Mouse (Mus musculus) liver, postnatal 0 days (tissue): ENCODE measurements around the gene Art5. TPM values are rescaled to one million over a fixed set of nuclear protein-coding genes. Genes with fewer than 3 reads are reported as not detected.

Experiments used
- ATAC-seq: fragments of 200-750 bp; cut with Nextera tagmentation; 2 replicates; pipeline ENCODE4 v1.8.0; 2017; ENCODE audit warnings: mild to moderate bottlenecking, moderate library complexity
- DNase-seq: peaks from one replicate; pipeline ENCODE4 v3.0.0-alpha.2; 2016
- H3K27ac ChIP-seq: fragments of 300-500 bp; sonication (generic); 2 replicates; pipeline ENCODE4 v1.5.1; 2014; ENCODE audit warnings: antibody characterized with exemption, moderate library complexity, mild to moderate bottlenecking, low read depth
- H3K27me3 ChIP-seq: fragments of 300-500 bp; sonication (generic); 2 replicates; pipeline ENCODE4 v1.6.1; 2014; ENCODE audit warnings: low read length, control low read depth, mixed read lengths; ENCODE audit not compliant: insufficient read depth
- H3K36me3 ChIP-seq: fragments of 300-500 bp; sonication (generic); replicated peaks from 2 replicates; pipeline ENCODE4 v1.6.1; 2014; ENCODE audit warnings: mild to moderate bottlenecking, control low read depth, low read length, moderate library complexity, mixed read lengths; ENCODE audit not compliant: insufficient read depth
- H3K4me1 ChIP-seq: fragments of 300-500 bp; sonication (generic); 2 replicates; pipeline ENCODE4 v1.6.1; 2014; ENCODE audit warnings: antibody characterized with exemption, mild to moderate bottlenecking, control low read depth; ENCODE audit not compliant: insufficient read depth
- H3K4me2 ChIP-seq: fragments of 300-500 bp; sonication (generic); 2 replicates; pipeline ENCODE4 v1.6.1; 2014; ENCODE audit warnings: low read depth, mild to moderate bottlenecking, low read length, moderate library complexity, mixed read lengths
- H3K4me3 ChIP-seq: fragments of 300-500 bp; sonication (generic); 2 replicates; pipeline ENCODE4 v1.5.1; 2014; ENCODE audit warnings: low read depth, low read length
- H3K9ac ChIP-seq: fragments of 300-500 bp; sonication (generic); replicated peaks from 2 replicates; pipeline ENCODE4 v1.6.1; 2014; ENCODE audit warnings: mild to moderate bottlenecking, moderate library complexity
- H3K9me3 ChIP-seq: fragments of 300-500 bp; sonication (generic); 2 replicates; pipeline ENCODE4 v1.6.1; 2016; ENCODE audit warnings: mild to moderate bottlenecking, control low read depth, low read length, mixed read lengths
- CTCF ChIP-seq: sonication (generic); IDR thresholded peaks from 2 replicates; pipeline ENCODE4 v1.5.1; 2016; ENCODE audit warnings: antibody characterized with exemption, low read depth
- EP300 ChIP-seq: IDR thresholded peaks from 2 replicates; pipeline ENCODE4 v1.6.1; 2016; ENCODE audit warnings: antibody characterized with exemption, low read depth, mild to moderate bottlenecking
- WGBS: fragments of 180-500 bp; shearing (Covaris S2); extraction: QIAGEN DNeasy Blood & Tissue Kit; methylation state at CpG from one replicate; pipeline ENCODE4 v1.1.7; 2014; ENCODE audit not compliant: insufficient replicate concordance; 5-methylcytosine and 5-hydroxymethylcytosine counted together
- polyA plus RNA-seq: library from polyadenylated mRNA; unstranded; fragments of >200 nt; fragmentation: Nextera tagmentation; extraction: Ambion mirVana; gene quantifications from 2 replicates; pipeline ENCODE4 v1.2.1, GENCODE M21; 2015

Art5 gene
- polyA plus RNA-seq: 0.13 and 0.30 TPM in 2 replicates

DNA sequence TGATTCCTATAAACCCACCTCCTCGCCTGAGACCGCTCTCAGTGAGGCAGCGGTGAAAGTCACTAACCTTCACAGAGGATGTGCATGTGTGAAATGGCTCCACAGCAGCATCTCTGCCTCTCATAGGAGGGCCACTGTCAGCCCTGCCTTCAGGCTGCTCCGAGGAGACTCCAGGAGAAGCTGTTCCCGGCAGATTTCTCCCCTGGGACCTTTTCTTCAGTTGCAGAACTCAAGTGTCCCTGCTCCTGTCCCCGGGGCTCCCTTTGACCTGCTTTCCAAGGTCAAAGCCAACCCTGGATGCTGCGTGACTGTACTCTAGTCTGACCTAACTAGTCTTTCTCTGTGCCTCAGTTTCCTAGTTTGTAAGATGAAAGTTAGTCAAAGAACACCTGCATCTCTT, at the start of gene Art5:
Gene Art5, minus strand, starts transcription at position 319 of the 400 bp plus-strand sequence.
- H3K9me3 ChIP-seq: no peaks in the 10 kb centered on the region
- DNase-seq: no peak
- TF ChIP-seq EP300: no peak
- no peak for TF ChIP-seq CTCF
- H3K9ac ChIP-seq: no peak within 1 kb of the TSS
- no peak within 1 kb of the TSS for H3K27ac ChIP-seq
- no peak within 1 kb of the TSS for H3K4me2 ChIP-seq
- H3K36me3 ChIP-seq: no peaks in the 10 kb centered on the region
- WGBS: 72% methylated on average over 7 of the region's 7 CpGs
- no peak within 1 kb of the TSS for H3K4me3 ChIP-seq
- no peak for ATAC-seq
- H3K27me3 ChIP-seq: no peaks in the 10 kb centered on the region
- H3K4me1 ChIP-seq: peaks cover 5% of the 10 kb centered on the region

DNA sequence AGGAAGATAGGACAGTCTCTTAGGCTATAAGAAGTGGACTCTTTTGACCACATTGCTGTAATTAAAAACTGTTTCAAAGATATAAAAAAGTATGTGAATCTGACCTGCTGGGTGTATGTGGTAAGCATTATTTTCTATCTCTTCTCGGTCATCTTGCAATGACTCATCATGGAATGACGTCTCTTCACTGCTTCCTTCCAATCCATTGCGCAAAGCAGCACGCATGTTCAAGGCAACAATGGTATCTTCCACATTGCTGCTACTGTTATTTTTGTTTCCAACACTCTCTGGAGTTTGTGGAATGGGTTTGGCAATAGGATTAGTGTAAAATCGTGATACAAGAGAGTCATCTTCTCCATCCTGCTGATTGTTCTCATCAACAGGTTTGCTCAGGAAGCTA, 44.4 kb upstream of the Art5 start:
- H3K4me3 ChIP-seq: no peak overlapping the region
- no peak overlapping the region for H3K9ac ChIP-seq
- H3K9me3 ChIP-seq: no peaks in the 10 kb centered on the region
- ATAC-seq (no peak), DNase-seq (no peak)
- WGBS: 82% methylated on average over 5 of the region's 5 CpGs
- no peak overlapping the region for H3K27ac ChIP-seq
- H3K4me1 ChIP-seq: no peaks in the 10 kb centered on the region
- H3K4me2 ChIP-seq: no peak overlapping the region
- TF ChIP-seq EP300 (no peak), CTCF (no peak)
- H3K27me3 ChIP-seq: no peaks in the 10 kb centered on the region
- peaks cover 61% of the 10 kb centered on the region for H3K36me3 ChIP-seq

DNA sequence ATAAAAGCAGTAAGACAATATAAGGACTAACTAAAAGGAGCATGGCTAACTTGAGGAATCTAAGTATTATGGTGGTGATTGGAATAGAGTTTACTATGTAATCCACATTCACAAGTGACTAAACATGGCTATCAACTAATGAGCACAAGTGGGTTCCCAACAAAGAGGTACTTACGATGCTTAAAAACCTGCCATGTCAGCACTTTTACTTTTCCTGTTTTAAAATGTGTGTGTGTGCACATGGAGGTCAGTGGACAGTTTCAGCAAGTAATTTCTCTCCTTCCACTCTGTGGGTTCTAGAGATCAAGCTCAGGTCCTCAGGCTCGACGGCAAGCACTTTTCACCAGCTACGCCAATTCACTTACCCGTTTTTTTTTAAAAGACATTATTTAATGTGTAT, 28.6 kb upstream of the Art5 start:
- Histone ChIP-seq H3K9ac (no peak overlapping the region), H3K36me3 (peaks cover 75% of the 10 kb centered on the region), H3K9me3 (no peaks in the 10 kb centered on the region), H3K27me3 (no peaks in the 10 kb centered on the region), H3K4me3 (no peak overlapping the region), H3K4me2 (no peak overlapping the region), H3K4me1 (no peaks in the 10 kb centered on the region), H3K27ac (no peak overlapping the region)
- 95% methylated on average over 5 of the region's 5 CpGs for WGBS
- DNase-seq (no peak), ATAC-seq (no peak)
- TF ChIP-seq CTCF (no peak), EP300 (no peak)

DNA sequence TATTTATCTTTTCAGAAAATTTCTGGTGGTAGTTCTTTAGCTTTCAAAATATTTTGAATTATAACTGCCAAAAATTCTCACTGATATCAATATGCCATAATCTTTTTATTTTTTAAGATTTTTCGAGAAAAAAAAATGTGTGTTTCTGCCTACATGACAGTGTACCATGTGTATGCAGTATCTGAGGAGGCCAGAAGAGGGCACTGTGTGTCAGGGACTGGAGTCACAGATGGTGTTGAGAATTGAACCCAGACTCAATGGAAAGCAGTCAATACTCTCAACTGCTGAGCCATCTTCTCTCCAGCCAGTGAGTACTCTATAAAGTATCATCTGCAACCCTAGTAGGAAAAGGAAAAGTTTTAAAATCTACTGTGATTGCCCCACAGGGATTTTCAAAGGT, 28.2 kb upstream of the Art5 start:
- TF ChIP-seq CTCF: peak; percentile 77
- TF ChIP-seq EP300: no peak

DNA sequence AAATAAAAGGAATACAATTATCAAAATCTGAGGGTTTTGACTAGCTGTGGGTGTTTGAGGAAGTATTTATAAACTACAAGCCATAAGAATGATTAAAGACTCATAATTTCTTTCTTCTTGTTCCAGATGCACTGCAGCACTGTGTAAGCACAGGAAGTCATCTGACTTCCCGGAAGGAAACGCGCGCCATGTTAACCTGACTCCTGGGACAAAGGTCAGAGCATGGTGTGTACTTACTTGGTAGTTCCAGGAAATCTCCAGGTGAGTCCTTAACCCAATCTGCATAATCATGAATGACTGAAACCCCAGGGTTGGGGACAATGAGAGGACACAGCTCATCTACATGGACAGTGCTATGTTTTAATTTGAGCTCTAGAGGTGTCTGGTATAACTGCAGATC, 23.1 kb upstream of the Art5 start:
- no peak for TF ChIP-seq EP300
- no peak for TF ChIP-seq CTCF
- Histone ChIP-seq H3K27ac (no peak overlapping the region), H3K36me3 (peaks cover 79% of the 10 kb centered on the region)

More for the DNA sequence above, 28.2 kb upstream of the Art5 start:
- H3K9ac ChIP-seq: no peak overlapping the region
- WGBS: 74% methylated on average over 1 of the region's 1 CpGs
- no peak overlapping the region for H3K4me2 ChIP-seq
- H3K4me3 ChIP-seq: no peak overlapping the region
- H3K27me3 ChIP-seq: no peaks in the 10 kb centered on the region
- no peaks in the 10 kb centered on the region for H3K4me1 ChIP-seq
- ATAC-seq: no peak
- no peaks in the 10 kb centered on the region for H3K9me3 ChIP-seq
- DNase-seq: peak; percentile 56
- peaks cover 77% of the 10 kb centered on the region for H3K36me3 ChIP-seq
- no peak overlapping the region for H3K27ac ChIP-seq

DNA sequence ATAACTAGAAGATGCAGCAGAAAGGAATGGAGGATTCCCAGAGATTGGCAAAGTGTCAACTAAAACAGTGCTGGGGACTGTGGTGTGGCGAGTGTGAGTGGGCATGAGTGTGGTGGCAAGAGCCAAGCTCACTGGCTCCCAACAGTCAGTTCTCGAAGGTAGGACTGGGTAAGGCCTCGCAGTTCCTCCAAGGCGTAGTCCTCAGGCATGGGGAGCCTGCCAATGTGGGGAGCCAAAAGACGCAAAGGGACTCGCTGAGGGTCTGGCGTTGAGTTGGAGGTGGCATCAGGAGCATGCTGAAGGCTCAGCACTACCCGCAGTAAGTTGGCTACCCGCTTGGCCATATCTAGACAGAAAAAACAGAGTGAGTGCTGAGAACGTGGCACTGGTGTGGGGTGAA, 11.0 kb upstream of the Art5 start:
- Histone ChIP-seq H3K9me3 (no peaks in the 10 kb centered on the region), H3K27ac (no peak overlapping the region), H3K4me1 (no peaks in the 10 kb centered on the region), H3K4me2 (no peak overlapping the region), H3K27me3 (no peaks in the 10 kb centered on the region), H3K36me3 (peaks cover 53% of the 10 kb centered on the region), H3K9ac (no peak overlapping the region), H3K4me3 (no peak overlapping the region)
- WGBS: 89% methylated on average over 10 of the region's 10 CpGs
- no peak for ATAC-seq
- DNase-seq: no peak
- TF ChIP-seq CTCF: no peak
- TF ChIP-seq EP300: no peak

More for the DNA sequence above, 23.1 kb upstream of the Art5 start:
- 71% methylated on average over 4 of the region's 4 CpGs for WGBS
- no peaks in the 10 kb centered on the region for H3K9me3 ChIP-seq
- no peak; the same call in 1 of the 2 replicates for ATAC-seq
- H3K4me1 ChIP-seq: no peaks in the 10 kb centered on the region
- H3K4me2 ChIP-seq: no peak overlapping the region
- H3K4me3 ChIP-seq: no peak overlapping the region
- no peaks in the 10 kb centered on the region for H3K27me3 ChIP-seq
- H3K9ac ChIP-seq: no peak overlapping the region
- DNase-seq: no peak

DNA sequence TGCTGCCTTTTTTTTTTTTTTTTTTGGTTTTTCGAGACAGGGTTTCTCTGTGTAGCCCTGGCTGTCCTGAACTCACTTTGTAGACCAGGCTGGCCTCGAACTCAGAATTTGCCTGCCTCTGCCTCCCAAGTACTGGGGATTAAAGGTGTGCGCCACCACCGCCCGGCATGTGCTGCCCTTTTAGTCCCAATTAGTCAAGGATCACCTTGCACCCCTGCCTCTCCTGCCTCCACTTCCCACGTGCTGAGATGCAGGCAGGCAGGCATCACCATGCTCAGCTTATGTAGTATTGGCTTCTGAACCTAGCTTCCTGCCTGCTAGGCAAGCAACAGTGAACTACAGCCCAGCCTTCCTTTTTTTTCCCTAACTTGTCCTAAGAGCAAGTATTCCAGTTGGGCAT, 8.1 kb upstream of the Art5 start:
- H3K27me3 ChIP-seq: no peaks in the 10 kb centered on the region
- DNase-seq (no peak), ATAC-seq (no peak)
- no peak overlapping the region for H3K4me3 ChIP-seq
- no peak overlapping the region for H3K4me2 ChIP-seq
- H3K27ac ChIP-seq: no peak overlapping the region
- 76% methylated on average over 5 of the region's 6 CpGs for WGBS
- H3K36me3 ChIP-seq: peaks cover 24% of the 10 kb centered on the region
- H3K9me3 ChIP-seq: no peaks in the 10 kb centered on the region
- no peak overlapping the region for H3K9ac ChIP-seq
- H3K4me1 ChIP-seq: no peaks in the 10 kb centered on the region
- TF ChIP-seq EP300 (no peak), CTCF (no peak)
